Mouse (Mus musculus): ENCODE data around the gene Ripply1. TPM values are rescaled to one million over a fixed set of nuclear protein-coding genes. Genes with fewer than 3 reads are reported as not detected.

The Ripply1 gene
- not detected in 2 replicates for polyA plus RNA-seq (2014; fragmentation: Nextera tagmentation; extraction: Ambion mirVana)

- no peak within 1 kb of the TSS for H3K4me3 ChIP-seq (ENCODE audit: low read depth, low read length)
- no peaks in the 10 kb centered on the region for H3K27me3 ChIP-seq (ENCODE audit: control insufficient read depth, insufficient read depth, low read length)
- no peaks in the 10 kb centered on the region for H3K9me3 ChIP-seq (replicated peaks; ENCODE audit: control insufficient read depth, low read length)
- no peak within 1 kb of the TSS for H3K27ac ChIP-seq (ENCODE audit: low read depth, low read length)
- peaks cover 5% of the 10 kb centered on the region; the same call in 1 of the 2 replicates for H3K4me1 ChIP-seq (ENCODE audit: control insufficient read depth, insufficient read depth, low read length)
- WGBS (ENCODE audit: insufficient replicate concordance): 46% methylated on average over 5 of the region's 6 CpGs
- ATAC-seq (replicated peaks; ENCODE audit: insufficient number of reproducible peaks, low FRiP score, low TSS enrichment): no peak
- H3K4me2 ChIP-seq: no peak within 1 kb of the TSS
- no peak within 1 kb of the TSS for H3K9ac ChIP-seq (ENCODE audit: low read depth, low read length)
- no peaks in the 10 kb centered on the region for H3K36me3 ChIP-seq (ENCODE audit: control insufficient read depth, insufficient read depth, low read length)
These were observed at the start of gene Ripply1 for GRCm38 (mm10) chrX:139782278-139783044. Ripply1 (minus strand) TSS chrX:139782353.

DNA sequence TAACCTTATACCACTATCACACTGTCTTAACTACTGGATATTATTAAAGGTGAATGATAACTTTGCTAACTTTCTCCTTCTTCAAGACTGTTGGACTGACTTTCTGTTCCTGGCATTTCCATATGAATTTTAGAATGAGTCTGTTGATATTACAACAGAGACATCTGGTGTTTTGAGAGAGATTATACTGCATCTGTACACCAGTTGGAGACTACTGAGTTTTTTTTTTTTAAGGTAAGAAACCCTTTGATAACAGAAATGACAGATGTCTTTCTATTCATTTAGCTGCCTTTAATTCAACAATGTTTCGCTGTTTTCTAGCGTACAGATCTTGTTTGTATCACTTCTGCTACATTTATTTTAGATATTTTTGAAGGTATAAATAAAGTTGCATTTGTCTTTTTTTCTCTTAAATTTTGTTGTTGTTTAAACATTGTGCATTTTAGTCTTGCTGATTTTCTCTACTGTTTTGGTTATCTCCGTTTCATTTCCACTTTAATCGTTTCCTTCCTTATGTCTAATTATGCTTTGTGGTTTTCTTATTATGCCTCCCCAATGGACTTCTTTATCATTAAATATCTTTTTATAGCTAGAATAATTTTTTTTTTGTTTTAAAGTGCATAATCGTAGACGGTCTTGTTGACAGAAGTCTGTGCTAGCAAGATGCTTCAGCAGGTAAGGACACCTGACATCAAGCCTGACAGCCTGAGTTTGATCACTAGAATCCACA, 46.4 kb upstream of the Ripply1 start:
- H3K27ac ChIP-seq (ENCODE audit: low read depth, low read length): no peak overlapping the region
- H3K4me3 ChIP-seq (ENCODE audit: low read depth, low read length): no peak overlapping the region
- H3K4me1 ChIP-seq (ENCODE audit: control insufficient read depth, insufficient read depth, low read length): no peaks in the 10 kb centered on the region
- no peaks in the 10 kb centered on the region for H3K36me3 ChIP-seq (ENCODE audit: control insufficient read depth, insufficient read depth, low read length)
- 86% methylated on average over 6 of the region's 6 CpGs for WGBS (ENCODE audit: insufficient replicate concordance)
- no peak overlapping the region for H3K4me2 ChIP-seq
- no peaks in the 10 kb centered on the region for H3K9me3 ChIP-seq (replicated peaks; ENCODE audit: control insufficient read depth, low read length)
- ATAC-seq (replicated peaks; ENCODE audit: insufficient number of reproducible peaks, low FRiP score, low TSS enrichment): no peak
- no peaks in the 10 kb centered on the region for H3K27me3 ChIP-seq (ENCODE audit: control insufficient read depth, insufficient read depth, low read length)
- H3K9ac ChIP-seq (ENCODE audit: low read depth, low read length): no peak overlapping the region

GRCm38 (mm10) chrX:139826926-139827325, 44.8 kb upstream of the Ripply1 start:
- Histone ChIP-seq H3K9me3 (replicated peaks; ENCODE audit: control insufficient read depth, low read length) (no peaks in the 10 kb centered on the region), H3K4me3 (ENCODE audit: low read depth, low read length) (no peak overlapping the region), H3K9ac (ENCODE audit: low read depth, low read length) (no peak overlapping the region), H3K27me3 (ENCODE audit: control insufficient read depth, insufficient read depth, low read length) (no peaks in the 10 kb centered on the region), H3K36me3 (ENCODE audit: control insufficient read depth, insufficient read depth, low read length) (no peaks in the 10 kb centered on the region), H3K4me2 (no peak overlapping the region), H3K27ac (ENCODE audit: low read depth, low read length) (no peak overlapping the region), H3K4me1 (ENCODE audit: control insufficient read depth, insufficient read depth, low read length) (no peaks in the 10 kb centered on the region)
- WGBS (ENCODE audit: insufficient replicate concordance): 67% methylated on average over 4 of the region's 4 CpGs
- no peak for ATAC-seq (replicated peaks; ENCODE audit: insufficient number of reproducible peaks, low FRiP score, low TSS enrichment)

- Histone ChIP-seq H3K36me3 (ENCODE audit: control insufficient read depth, insufficient read depth, low read length) (no peaks in the 10 kb centered on the region), H3K4me1 (ENCODE audit: control insufficient read depth, insufficient read depth, low read length) (no peaks in the 10 kb centered on the region), H3K4me3 (ENCODE audit: low read depth, low read length) (no peak overlapping the region), H3K9ac (ENCODE audit: low read depth, low read length) (no peak overlapping the region), H3K27ac (ENCODE audit: low read depth, low read length) (no peak overlapping the region), H3K9me3 (replicated peaks; ENCODE audit: control insufficient read depth, low read length) (no peaks in the 10 kb centered on the region), H3K4me2 (no peak overlapping the region), H3K27me3 (ENCODE audit: control insufficient read depth, insufficient read depth, low read length) (no peaks in the 10 kb centered on the region)
- WGBS (ENCODE audit: insufficient replicate concordance): 86% methylated on average over 1 of the region's 1 CpGs
- ATAC-seq (replicated peaks; ENCODE audit: insufficient number of reproducible peaks, low FRiP score, low TSS enrichment): no peak
These were observed 43.2 kb upstream of the Ripply1 start for GRCm38 (mm10) chrX:139825402-139825801.

DNA sequence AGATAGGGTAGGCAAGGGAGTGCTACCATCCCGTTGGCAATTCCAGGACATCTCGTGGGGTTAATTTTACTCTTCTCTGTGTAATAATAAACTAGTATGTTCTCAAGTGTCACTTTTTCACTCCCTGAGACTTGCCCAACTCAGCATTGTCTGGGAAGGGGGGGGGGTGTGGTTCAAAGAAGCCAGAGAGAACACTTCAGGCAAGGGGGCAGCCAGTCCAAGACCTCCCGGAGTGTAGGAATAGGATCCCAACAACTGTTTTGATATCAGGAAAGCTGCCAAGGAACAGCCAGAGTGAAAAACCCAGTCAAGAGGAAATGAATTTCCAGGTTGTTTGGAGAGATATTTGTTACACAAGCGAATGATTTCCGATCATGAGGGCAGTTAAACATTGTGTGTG, 33.0 kb upstream of the Ripply1 start:
- no peak for ATAC-seq (replicated peaks; ENCODE audit: insufficient number of reproducible peaks, low FRiP score, low TSS enrichment)
- H3K4me1 ChIP-seq (ENCODE audit: control insufficient read depth, insufficient read depth, low read length): no peaks in the 10 kb centered on the region
- no peak overlapping the region for H3K27ac ChIP-seq (ENCODE audit: low read depth, low read length)
- H3K27me3 ChIP-seq (ENCODE audit: control insufficient read depth, insufficient read depth, low read length): no peaks in the 10 kb centered on the region
- 77% methylated on average over 5 of the region's 5 CpGs for WGBS (ENCODE audit: insufficient replicate concordance)
- H3K36me3 ChIP-seq (ENCODE audit: control insufficient read depth, insufficient read depth, low read length): no peaks in the 10 kb centered on the region
- H3K9me3 ChIP-seq (replicated peaks; ENCODE audit: control insufficient read depth, low read length): no peaks in the 10 kb centered on the region
- H3K4me2 ChIP-seq: no peak overlapping the region
- H3K9ac ChIP-seq (ENCODE audit: low read depth, low read length): no peak overlapping the region
- H3K4me3 ChIP-seq (ENCODE audit: low read depth, low read length): no peak overlapping the region

DNA sequence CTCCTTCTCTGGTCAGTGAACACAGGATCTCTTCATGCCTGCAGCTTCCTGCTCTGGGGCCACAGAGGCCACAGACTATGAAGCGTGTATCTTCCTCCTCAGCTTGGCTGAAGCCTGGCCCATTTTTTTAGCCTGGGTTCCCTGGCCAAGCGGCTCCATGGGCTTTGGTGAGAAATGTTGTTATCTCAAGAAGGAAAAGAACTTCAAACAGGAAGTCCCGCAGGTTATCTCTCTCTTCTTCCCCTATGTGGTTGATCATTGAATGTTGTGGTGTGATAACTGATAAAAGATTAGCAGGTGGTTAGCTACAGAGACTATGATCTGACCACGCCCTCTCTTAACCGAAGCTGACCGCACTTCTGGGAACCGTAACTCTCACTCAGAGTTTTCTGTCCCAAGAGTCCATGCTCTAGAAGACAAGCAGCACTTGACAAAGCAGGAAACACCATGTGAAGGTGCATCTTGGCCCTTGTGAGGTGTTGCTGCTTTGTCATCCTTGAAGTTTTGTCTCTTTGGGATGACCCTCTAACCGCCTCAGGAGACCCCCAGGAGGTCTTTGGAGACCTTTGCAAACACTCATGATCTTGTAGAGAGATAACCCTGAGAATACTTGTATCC, 32.0 kb upstream of the Ripply1 start:
- no peaks in the 10 kb centered on the region for H3K4me1 ChIP-seq (ENCODE audit: control insufficient read depth, insufficient read depth, low read length)
- ATAC-seq (replicated peaks; ENCODE audit: insufficient number of reproducible peaks, low FRiP score, low TSS enrichment): no peak
- H3K4me2 ChIP-seq: no peak overlapping the region
- H3K9ac ChIP-seq (ENCODE audit: low read depth, low read length): no peak overlapping the region
- 63% methylated on average over 8 of the region's 8 CpGs for WGBS (ENCODE audit: insufficient replicate concordance)
- no peaks in the 10 kb centered on the region for H3K9me3 ChIP-seq (replicated peaks; ENCODE audit: control insufficient read depth, low read length)
- no peaks in the 10 kb centered on the region for H3K27me3 ChIP-seq (ENCODE audit: control insufficient read depth, insufficient read depth, low read length)
- H3K4me3 ChIP-seq (ENCODE audit: low read depth, low read length): no peak overlapping the region
- no peaks in the 10 kb centered on the region for H3K36me3 ChIP-seq (ENCODE audit: control insufficient read depth, insufficient read depth, low read length)
- no peak overlapping the region for H3K27ac ChIP-seq (ENCODE audit: low read depth, low read length)

DNA sequence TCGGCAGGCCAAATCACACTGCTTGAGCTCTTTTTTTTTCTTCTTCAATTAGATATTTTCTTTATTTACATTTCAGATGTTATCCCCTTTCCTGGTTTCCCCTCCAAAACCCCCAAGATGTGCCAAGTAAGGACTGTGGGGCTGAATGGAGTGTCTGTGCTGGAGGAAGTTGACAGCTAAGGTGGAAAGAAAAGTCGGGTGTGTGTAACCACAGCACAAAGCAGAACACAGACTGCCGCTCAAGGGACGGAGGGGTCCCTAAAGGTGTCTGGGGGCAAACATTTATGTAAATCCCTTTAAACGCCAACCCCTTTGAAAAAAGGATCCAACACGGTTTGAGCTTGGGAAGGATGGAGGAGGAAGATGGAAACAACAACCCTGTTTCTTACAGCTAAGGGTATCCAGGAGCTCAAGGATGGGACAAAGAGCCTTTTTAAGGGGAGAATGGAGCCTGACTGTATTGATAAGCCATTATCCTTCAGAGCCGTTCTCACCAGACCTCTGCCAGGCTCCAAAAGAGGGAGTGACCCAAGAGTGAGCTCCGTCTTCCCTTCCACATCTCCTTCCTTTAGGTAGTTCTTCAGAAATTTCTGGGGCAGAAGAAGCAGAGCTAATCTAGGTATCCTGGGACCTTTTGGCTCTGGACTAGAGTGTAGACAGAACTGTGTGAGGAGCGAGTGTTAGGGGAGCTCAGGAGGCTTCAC, 31.3 kb upstream of the Ripply1 start:
- Histone ChIP-seq H3K4me1 (ENCODE audit: control insufficient read depth, insufficient read depth, low read length) (no peaks in the 10 kb centered on the region), H3K4me2 (no peak overlapping the region), H3K27ac (ENCODE audit: low read depth, low read length) (no peak overlapping the region), H3K9ac (ENCODE audit: low read depth, low read length) (no peak overlapping the region), H3K4me3 (ENCODE audit: low read depth, low read length) (no peak overlapping the region), H3K27me3 (ENCODE audit: control insufficient read depth, insufficient read depth, low read length) (no peaks in the 10 kb centered on the region), H3K36me3 (ENCODE audit: control insufficient read depth, insufficient read depth, low read length) (no peaks in the 10 kb centered on the region), H3K9me3 (replicated peaks; ENCODE audit: control insufficient read depth, low read length) (no peaks in the 10 kb centered on the region)
- 66% methylated on average over 9 of the region's 9 CpGs for WGBS (ENCODE audit: insufficient replicate concordance)
- ATAC-seq (replicated peaks; ENCODE audit: insufficient number of reproducible peaks, low FRiP score, low TSS enrichment): no peak

- H3K4me1 ChIP-seq (ENCODE audit: control insufficient read depth, insufficient read depth, low read length): no peaks in the 10 kb centered on the region
- no peak overlapping the region for H3K4me2 ChIP-seq
- H3K27ac ChIP-seq (ENCODE audit: low read depth, low read length): no peak overlapping the region
- H3K9ac ChIP-seq (ENCODE audit: low read depth, low read length): no peak overlapping the region
- no peaks in the 10 kb centered on the region for H3K9me3 ChIP-seq (replicated peaks; ENCODE audit: control insufficient read depth, low read length)
- H3K27me3 ChIP-seq (ENCODE audit: control insufficient read depth, insufficient read depth, low read length): no peaks in the 10 kb centered on the region
- ATAC-seq (replicated peaks; ENCODE audit: insufficient number of reproducible peaks, low FRiP score, low TSS enrichment): no peak
- no peak overlapping the region for H3K4me3 ChIP-seq (ENCODE audit: low read depth, low read length)
- H3K36me3 ChIP-seq (ENCODE audit: control insufficient read depth, insufficient read depth, low read length): no peaks in the 10 kb centered on the region
- 57% methylated on average over 3 of the region's 3 CpGs for WGBS (ENCODE audit: insufficient replicate concordance)
These were observed 30.6 kb upstream of the Ripply1 start for GRCm38 (mm10) chrX:139812636-139813298.

Data from heart, embryonic 11.5 days (tissue).